Mouse (Mus musculus): ENCODE data around the gene Pcgf5. TPM values are rescaled to one million over a fixed set of nuclear protein-coding genes. Genes with fewer than 3 reads are reported as not detected.

Pcgf5 gene
- polyA plus RNA-seq, 1 experiment: 5.4 TPM

DNA sequence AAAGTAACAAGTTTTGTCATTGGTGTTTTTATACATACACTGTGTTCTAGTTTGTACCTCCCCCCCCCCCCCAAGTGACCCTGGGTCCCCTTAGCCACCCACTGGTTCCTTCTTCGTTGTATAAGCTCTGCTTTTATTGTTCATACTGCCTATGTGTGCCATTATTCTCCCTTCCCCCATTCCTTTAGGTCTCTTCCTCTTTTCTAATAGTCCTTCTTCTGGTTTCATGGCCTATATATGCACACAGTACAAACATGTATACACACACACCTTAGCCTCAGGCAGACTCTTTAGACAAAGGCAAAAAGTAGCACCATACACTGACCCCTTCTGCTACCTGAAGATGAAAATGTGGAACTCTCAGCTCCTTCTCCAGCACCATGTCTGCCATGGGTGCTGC is 42.6 kb downstream of the Pcgf5 start:
- DNase-seq (ENCODE audit: low read depth): no peak
- no peak for TF ChIP-seq CTCF (IDR thresholded peaks at IDR 0.05; ENCODE audit: borderline replicate concordance, extremely low read depth, insufficient read depth, insufficient read length)
- no peak for TF ChIP-seq POLR2A (IDR thresholded peaks at IDR 0.05; ENCODE audit: borderline replicate concordance, extremely low read depth, insufficient read depth, insufficient read length, poor library complexity, severe bottlenecking)

DNA sequence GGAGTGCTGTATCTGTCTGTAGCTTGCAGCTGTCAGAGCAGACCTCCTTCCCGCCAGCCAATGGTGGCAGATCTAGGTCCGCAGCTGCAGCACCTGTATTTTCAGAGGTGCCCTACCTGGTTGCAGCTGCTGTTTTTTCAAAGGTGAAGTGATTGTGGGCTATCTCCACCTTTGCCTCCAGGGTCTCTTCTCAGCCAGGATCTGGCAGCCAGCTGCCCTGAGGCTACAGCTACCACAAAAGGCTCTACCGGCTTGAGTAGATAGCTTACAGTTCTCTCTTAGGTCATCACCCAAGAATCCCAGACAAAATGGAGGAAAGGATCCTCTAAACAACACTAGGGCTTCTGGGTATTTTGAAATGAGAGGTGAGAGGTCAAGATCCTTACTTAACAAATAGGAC is 50.4 kb downstream of the Pcgf5 start:
- no peak for DNase-seq (ENCODE audit: low read depth)
- no peak for TF ChIP-seq CTCF (IDR thresholded peaks at IDR 0.05; ENCODE audit: borderline replicate concordance, extremely low read depth, insufficient read depth, insufficient read length)
- TF ChIP-seq POLR2A (IDR thresholded peaks at IDR 0.05; ENCODE audit: borderline replicate concordance, extremely low read depth, insufficient read depth, insufficient read length, poor library complexity, severe bottlenecking): no peak

DNA sequence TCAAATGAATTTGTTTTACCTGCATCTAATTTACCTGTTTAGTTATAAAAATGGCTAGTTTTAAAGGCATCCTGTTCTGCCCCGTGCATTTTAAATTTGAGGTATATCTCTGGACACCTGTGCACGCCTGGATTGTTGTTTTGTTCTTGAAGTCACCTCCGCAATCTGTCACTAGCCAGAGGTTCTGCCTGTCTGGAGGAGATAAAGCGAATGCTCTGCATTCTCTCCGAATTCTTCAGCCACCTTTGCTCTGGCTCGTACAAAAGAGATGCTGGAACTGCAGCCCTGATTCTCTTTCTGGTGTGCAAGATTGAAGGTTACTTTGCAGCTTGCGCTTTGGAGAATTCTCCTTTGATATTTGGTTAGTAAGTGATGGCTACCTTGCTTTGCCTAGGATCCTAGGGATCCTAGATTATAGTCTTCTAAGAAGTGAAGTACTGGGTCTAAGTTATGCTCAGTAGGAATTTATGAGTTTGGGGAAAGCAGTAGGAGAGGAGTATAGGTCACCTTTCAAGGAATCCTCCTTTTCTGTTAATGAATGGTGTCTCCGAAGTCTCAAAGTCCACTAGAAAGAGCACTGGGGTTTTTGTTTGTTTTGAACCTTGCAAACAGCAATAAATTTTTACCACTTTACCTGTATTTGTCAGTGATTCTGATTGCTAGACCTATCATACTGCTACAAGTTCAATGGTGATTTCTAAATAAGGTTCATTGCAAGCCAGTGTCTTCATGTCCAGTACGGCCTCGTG is 60.4 kb downstream of the Pcgf5 start:
- peak; percentile 5 for DNase-seq (ENCODE audit: low read depth)
- no peak for TF ChIP-seq CTCF (IDR thresholded peaks at IDR 0.05; ENCODE audit: borderline replicate concordance, extremely low read depth, insufficient read depth, insufficient read length)
- TF ChIP-seq POLR2A (IDR thresholded peaks at IDR 0.05; ENCODE audit: borderline replicate concordance, extremely low read depth, insufficient read depth, insufficient read length, poor library complexity, severe bottlenecking): no peak

DNA sequence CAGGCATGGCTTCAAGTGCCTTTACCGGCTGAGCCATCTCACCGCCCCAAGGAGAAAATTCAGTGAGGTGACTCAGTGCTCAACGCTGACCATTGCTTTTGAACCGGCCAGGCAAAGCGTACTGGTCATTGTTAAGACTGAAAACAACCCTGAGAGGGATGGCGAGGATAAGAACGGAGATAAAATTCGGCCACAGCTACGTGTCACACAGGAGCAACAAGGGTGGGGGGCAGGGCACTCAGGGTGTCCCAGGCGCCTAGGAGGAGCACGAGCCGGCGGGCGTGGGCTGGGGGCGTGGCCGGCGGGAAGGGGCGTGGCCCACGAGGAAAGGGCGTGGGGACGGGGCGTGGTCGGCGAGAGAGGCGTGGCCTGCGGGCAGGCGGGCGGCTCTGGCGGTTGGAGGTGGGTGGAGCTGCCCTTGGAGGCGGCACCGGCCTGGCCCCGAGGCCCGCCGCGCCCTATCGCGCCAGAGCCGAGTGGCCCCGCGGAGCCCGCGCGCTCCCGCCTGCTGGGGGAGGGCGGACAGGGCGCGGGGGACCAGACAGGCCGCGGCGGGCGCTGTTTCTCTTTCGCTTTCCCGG is 61.3 kb downstream of the Pcgf5 start:
- TF ChIP-seq POLR2A (IDR thresholded peaks at IDR 0.05; ENCODE audit: borderline replicate concordance, extremely low read depth, insufficient read depth, insufficient read length, poor library complexity, severe bottlenecking): peak; percentile 54; the same call in 1 of the 2 replicates
- no peak for TF ChIP-seq CTCF (IDR thresholded peaks at IDR 0.05; ENCODE audit: borderline replicate concordance, extremely low read depth, insufficient read depth, insufficient read length)
- DNase-seq (ENCODE audit: low read depth): peak; percentile 92

DNA sequence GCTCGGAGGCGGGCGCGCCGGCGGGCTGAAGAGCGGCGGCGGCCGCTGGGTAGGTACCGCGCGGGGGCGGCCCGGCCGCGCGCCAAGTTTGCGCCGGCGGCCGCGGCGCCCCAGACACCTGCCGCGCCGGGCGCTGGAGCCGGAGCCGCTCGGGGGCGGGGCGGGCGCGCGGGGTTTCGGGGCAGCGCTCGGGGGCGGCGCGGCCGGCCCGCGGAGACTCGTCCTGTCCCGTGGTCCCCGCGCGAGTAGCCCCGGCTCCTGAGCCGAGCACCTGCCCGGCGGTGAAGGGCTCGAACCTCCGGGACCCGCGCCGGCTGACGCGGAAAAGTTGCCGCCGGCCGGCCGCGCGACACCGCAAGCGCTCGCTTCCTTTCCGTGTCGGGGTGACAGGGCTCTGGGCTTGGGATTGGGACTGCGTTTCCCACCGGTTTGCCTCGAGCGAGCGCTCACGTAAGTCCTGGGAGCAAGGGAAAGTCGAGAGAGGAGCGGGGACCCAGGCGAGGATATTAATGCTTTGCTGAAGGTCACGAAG is 61.8 kb downstream of the Pcgf5 start:
- peak; percentile 42 for DNase-seq (ENCODE audit: low read depth)

DNA sequence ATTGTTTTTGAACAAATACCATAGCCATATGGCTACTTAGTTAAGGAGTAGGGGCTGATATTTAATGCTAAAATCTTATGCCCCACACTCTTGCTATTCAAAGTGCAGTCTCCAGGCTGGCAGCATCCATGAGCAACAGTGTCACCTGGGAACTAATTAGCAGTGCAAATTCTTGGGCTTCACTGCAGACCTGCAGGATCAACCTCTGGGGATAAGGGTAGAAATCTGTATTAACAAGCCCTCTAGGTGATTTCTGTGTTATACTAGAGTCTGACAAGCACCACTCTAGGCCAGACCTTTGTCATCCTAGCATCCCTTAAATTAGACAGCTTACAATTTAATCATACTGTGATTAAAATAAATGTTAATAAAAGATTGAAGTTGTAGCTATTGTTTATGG is 71.8 kb downstream of the Pcgf5 start:
- DNase-seq (ENCODE audit: low read depth): peak; percentile 38
- TF ChIP-seq CTCF (IDR thresholded peaks at IDR 0.05; ENCODE audit: borderline replicate concordance, extremely low read depth, insufficient read depth, insufficient read length): no peak
- TF ChIP-seq POLR2A (IDR thresholded peaks at IDR 0.05; ENCODE audit: borderline replicate concordance, extremely low read depth, insufficient read depth, insufficient read length, poor library complexity, severe bottlenecking): no peak

More for the DNA sequence above, 61.8 kb downstream of the Pcgf5 start:
- TF ChIP-seq CTCF (IDR thresholded peaks at IDR 0.05; ENCODE audit: borderline replicate concordance, extremely low read depth, insufficient read depth, insufficient read length): no peak
- no peak for TF ChIP-seq POLR2A (IDR thresholded peaks at IDR 0.05; ENCODE audit: borderline replicate concordance, extremely low read depth, insufficient read depth, insufficient read length, poor library complexity, severe bottlenecking)

DNA sequence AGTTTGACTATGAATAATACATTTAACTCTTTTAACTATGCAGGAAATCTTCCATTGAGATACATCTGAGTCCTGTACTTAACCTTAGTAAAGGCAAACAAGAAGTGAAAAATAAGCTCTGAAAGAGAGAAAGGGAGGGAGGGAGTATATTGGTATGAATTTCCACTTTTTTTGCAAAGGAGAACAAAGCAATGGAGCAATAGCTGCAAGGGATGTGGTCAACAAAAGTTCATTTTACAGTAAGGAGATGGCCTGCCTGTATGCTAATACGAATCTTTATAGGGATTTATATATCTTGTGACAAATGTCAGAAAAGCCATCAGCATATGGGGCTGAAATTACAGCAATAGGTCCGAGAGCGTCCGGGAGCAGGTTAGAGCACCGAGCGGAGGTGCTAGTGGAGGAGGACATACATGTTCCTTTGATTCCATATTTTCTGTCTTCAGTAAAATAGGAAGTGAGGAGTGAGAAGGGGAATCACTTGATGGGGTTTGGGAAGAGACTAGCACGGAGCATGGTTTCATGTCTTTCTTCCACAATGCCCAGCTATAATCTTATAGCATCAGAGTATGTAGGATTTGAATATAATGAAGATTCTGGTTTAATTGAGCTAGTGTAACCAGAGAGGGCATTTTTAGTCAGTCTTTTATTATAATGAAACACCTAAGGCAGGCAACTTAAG is 79.2 kb downstream of the Pcgf5 start:
- no peak for DNase-seq (ENCODE audit: low read depth)
- TF ChIP-seq CTCF (IDR thresholded peaks at IDR 0.05; ENCODE audit: borderline replicate concordance, extremely low read depth, insufficient read depth, insufficient read length): no peak
- no peak for TF ChIP-seq POLR2A (IDR thresholded peaks at IDR 0.05; ENCODE audit: borderline replicate concordance, extremely low read depth, insufficient read depth, insufficient read length, poor library complexity, severe bottlenecking)

DNA sequence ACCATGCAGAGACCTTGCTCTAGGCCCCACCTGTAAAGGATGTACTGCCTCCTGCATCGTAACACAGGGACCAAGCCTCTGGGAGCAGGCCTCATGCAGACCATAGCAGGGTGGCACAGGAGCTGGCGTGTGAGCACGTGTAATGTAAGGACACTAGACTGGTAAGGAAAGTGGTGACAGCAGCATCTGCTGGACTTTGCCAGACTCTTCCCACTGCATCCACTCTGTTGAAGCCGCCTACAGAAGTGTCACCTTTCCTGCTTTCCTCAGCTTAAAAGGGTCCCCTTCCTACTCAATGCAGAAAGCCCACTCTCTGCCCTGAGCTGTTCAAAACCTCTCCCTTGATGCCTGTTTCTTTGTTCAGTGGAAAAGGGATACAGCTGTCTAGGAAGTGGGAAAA is 80.0 kb downstream of the Pcgf5 start:
- no peak for DNase-seq (ENCODE audit: low read depth)
- TF ChIP-seq CTCF (IDR thresholded peaks at IDR 0.05; ENCODE audit: borderline replicate concordance, extremely low read depth, insufficient read depth, insufficient read length) (no peak), POLR2A (IDR thresholded peaks at IDR 0.05; ENCODE audit: borderline replicate concordance, extremely low read depth, insufficient read depth, insufficient read length, poor library complexity, severe bottlenecking) (no peak)

DNA sequence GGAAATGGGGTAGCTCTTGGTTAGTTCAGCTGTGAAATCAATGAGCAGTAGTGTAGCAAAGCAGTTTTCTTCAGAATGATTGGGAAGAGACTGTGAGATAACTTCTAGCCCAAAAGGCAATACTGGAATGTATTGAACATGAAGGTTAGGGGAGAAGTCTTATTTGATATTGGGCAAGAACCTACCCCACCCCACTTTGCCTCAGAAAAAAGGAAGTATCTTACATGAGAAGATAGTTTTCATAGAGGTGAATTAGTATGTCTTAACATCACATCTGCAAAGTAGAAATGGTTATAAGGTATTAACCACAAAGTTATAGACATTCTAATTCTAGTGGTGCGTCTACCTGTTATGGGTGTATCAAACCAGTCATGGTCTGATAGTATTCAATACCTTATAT is 81.2 kb downstream of the Pcgf5 start:
- no peak for TF ChIP-seq CTCF (IDR thresholded peaks at IDR 0.05; ENCODE audit: borderline replicate concordance, extremely low read depth, insufficient read depth, insufficient read length)
- no peak for TF ChIP-seq POLR2A (IDR thresholded peaks at IDR 0.05; ENCODE audit: borderline replicate concordance, extremely low read depth, insufficient read depth, insufficient read length, poor library complexity, severe bottlenecking)
- no peak for DNase-seq (ENCODE audit: low read depth)

DNA sequence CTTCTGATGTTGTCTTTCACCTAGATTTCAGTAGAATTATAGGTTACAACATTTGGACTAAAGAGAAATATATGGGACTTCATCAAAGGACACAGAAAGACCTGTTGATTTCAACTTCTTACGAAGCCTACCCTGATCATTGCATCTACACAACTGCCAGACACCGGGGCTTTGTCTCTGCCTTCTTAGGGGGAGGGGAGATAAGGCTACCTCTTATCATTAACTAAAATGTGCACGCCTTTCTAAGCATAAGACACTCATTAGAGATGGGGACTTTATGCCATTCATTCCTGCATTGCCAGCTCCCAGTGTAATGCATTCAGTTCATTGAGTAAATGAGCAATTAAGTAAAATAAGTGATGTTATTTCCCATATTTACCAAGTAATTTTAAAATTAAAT is 85.1 kb downstream of the Pcgf5 start:
- TF ChIP-seq POLR2A (IDR thresholded peaks at IDR 0.05; ENCODE audit: borderline replicate concordance, extremely low read depth, insufficient read depth, insufficient read length, poor library complexity, severe bottlenecking): no peak
- no peak for TF ChIP-seq CTCF (IDR thresholded peaks at IDR 0.05; ENCODE audit: borderline replicate concordance, extremely low read depth, insufficient read depth, insufficient read length)
- no peak for DNase-seq (ENCODE audit: low read depth)

Data from brain, embryonic 14.5 days (tissue).